Comparison of ENCODE assay signal across 34 mouse cellular contexts in genomic region chr16:8547836-8548235, GRCm38 (mm10).
"Had no signal": no experiment of that assay in that cellular context is flagged by ENCODE, and none has a peak within 500 bp of the region (broad histone marks: within the 10 kb centered on the region; RNA-seq: fewer than 3 reads in every experiment).

No protein-coding gene starts in this region.

- H3K27ac ChIP-seq: heart, embryonic 13.5 days; heart, embryonic 15.5 days; hindbrain, embryonic 10.5 days; hindbrain, embryonic 12.5 days; hindbrain, embryonic 13.5 days; hindbrain, embryonic 14.5 days; hindbrain, embryonic 15.5 days; hindbrain, postnatal 0 days; intestine, embryonic 15.5 days; kidney, embryonic 15.5 days; kidney, postnatal 0 days; layer of hippocampus, adult 2 months; left cerebral cortex, adult 2 months had no signal

- H3K4me3 ChIP-seq: heart, embryonic 12.5 days; heart, embryonic 13.5 days; heart, embryonic 15.5 days; hindbrain, embryonic 10.5 days; hindbrain, embryonic 12.5 days; hindbrain, embryonic 13.5 days; hindbrain, embryonic 15.5 days; intestine, embryonic 15.5 days; kidney, embryonic 15.5 days; layer of hippocampus, adult 2 months; left cerebral cortex, adult 2 months had no signal

- H3K36me3 ChIP-seq: heart, embryonic 15.5 days; hindbrain, embryonic 10.5 days had no signal

- H3K4me2 ChIP-seq: heart, embryonic 11.5 days; heart, embryonic 12.5 days; heart, embryonic 13.5 days; heart, embryonic 15.5 days; hindbrain, embryonic 12.5 days; hindbrain, embryonic 13.5 days; hindbrain, embryonic 14.5 days; hindbrain, embryonic 15.5 days; intestine, embryonic 15.5 days; kidney, embryonic 15.5 days had no signal

- ATAC-seq: hindbrain, embryonic 16.5 days; hindbrain, postnatal 0 days; inflammation-experienced regulatory T-cells, adult 6 months; intestine, embryonic 15.5 days; intestine, embryonic 16.5 days; intestine, postnatal 0 days had no signal

- H3K27me3 ChIP-seq: heart, embryonic 12.5 days; heart, embryonic 13.5 days; heart, embryonic 15.5 days; hindbrain, embryonic 12.5 days; hindbrain, embryonic 13.5 days; hindbrain, embryonic 15.5 days; intestine, embryonic 15.5 days; kidney, embryonic 15.5 days had no signal

- H3K9ac ChIP-seq: heart, embryonic 12.5 days; heart, embryonic 13.5 days; heart, embryonic 15.5 days; hindbrain, embryonic 12.5 days; hindbrain, embryonic 13.5 days; hindbrain, embryonic 14.5 days; hindbrain, embryonic 15.5 days; intestine, embryonic 15.5 days; kidney, embryonic 15.5 days had no signal

- H3K9me3 ChIP-seq: heart, embryonic 13.5 days; heart, embryonic 15.5 days; hindbrain, embryonic 12.5 days; hindbrain, embryonic 13.5 days; hindbrain, embryonic 15.5 days; intestine, embryonic 15.5 days; kidney, embryonic 15.5 days had no signal

- H3K4me1 ChIP-seq: heart, embryonic 12.5 days; heart, embryonic 15.5 days; hindbrain, embryonic 10.5 days; hindbrain, embryonic 12.5 days; hindbrain, embryonic 13.5 days; hindbrain, embryonic 15.5 days; intestine, embryonic 15.5 days; kidney, embryonic 15.5 days had no signal

- DNase-seq: heart, postnatal 10 days; heart, postnatal 36 days; heart, postnatal 4 days; kidney, adult 11 months; kidney, adult 18-20 months; kidney, adult 2 months; kidney, adult 8-10 months; kidney, adult 9 months; kidney, postnatal 10 days; kidney, postnatal 14 days; kidney, postnatal 25 days; kidney, postnatal 36 days; kidney, postnatal 4 days; layer of hippocampus, adult 9-11 months; layer of hippocampus, postnatal 36 days had no signal
